Mouse (Mus musculus) hindbrain, embryonic 16.5 days (tissue): Measurements from ENCODE around the gene Zfp638. TPM values are rescaled to one million over a fixed set of nuclear protein-coding genes. Genes with fewer than 3 reads are reported as not detected.
A peak's percentile ranks its signal among the peaks of the same experiment; 100 is the strongest.
"Not testable (repeated sequence)": the region's sequence is repeated elsewhere in the genome, so short reads cannot be mapped to it uniquely, and the experiment has no call there.

Source experiments
- ATAC-seq: fragments of 200-750 bp; cut with Nextera tagmentation; 2 replicates; pipeline ENCODE4 v1.8.0; 2017; ENCODE audit warnings: moderate TSS enrichment, moderate library complexity
- H3K27ac ChIP-seq: fragments of 300-500 bp; sonication (generic); 2 replicates; pipeline ENCODE4 v1.5.1; 2014; ENCODE audit warnings: low read depth, mild to moderate bottlenecking, control low read depth, low read length, moderate library complexity
- H3K27me3 ChIP-seq: fragments of 300-500 bp; sonication (generic); replicated peaks from 2 replicates; pipeline ENCODE4 v1.6.1; 2014; ENCODE audit warnings: low read length; ENCODE audit not compliant: control insufficient read depth, insufficient read depth
- H3K36me3 ChIP-seq: fragments of 300-500 bp; sonication (generic); 2 replicates; pipeline ENCODE4 v1.6.1; 2014; ENCODE audit warnings: mild to moderate bottlenecking, low read length, moderate library complexity, mixed read lengths; ENCODE audit not compliant: control insufficient read depth, insufficient read depth
- H3K4me1 ChIP-seq: fragments of 300-500 bp; sonication (generic); 2 replicates; pipeline ENCODE4 v1.6.1; 2014; ENCODE audit warnings: low read depth, low read length; ENCODE audit not compliant: control insufficient read depth, insufficient read depth
- H3K4me2 ChIP-seq: fragments of 300-500 bp; sonication (generic); 2 replicates; pipeline ENCODE4 v1.6.1; 2014; ENCODE audit warnings: mild to moderate bottlenecking, low read length, control low read depth, moderate library complexity
- H3K4me3 ChIP-seq: fragments of 300-500 bp; sonication (generic); 2 replicates; pipeline ENCODE4 v1.5.1; 2014; ENCODE audit warnings: mild to moderate bottlenecking, low read length, control low read depth, moderate library complexity
- H3K9ac ChIP-seq: fragments of 300-500 bp; sonication (generic); 2 replicates; pipeline ENCODE4 v1.6.1; 2014; ENCODE audit warnings: low read depth, mild to moderate bottlenecking, control low read depth, low read length, moderate library complexity
- H3K9me3 ChIP-seq: fragments of 300-500 bp; sonication (generic); 2 replicates; pipeline ENCODE4 v1.6.1; 2014; ENCODE audit warnings: mild to moderate bottlenecking, low read length, moderate library complexity; ENCODE audit not compliant: control insufficient read depth
- WGBS: fragments of 180-500 bp; shearing (Covaris S2); extraction: QIAGEN DNeasy Blood & Tissue Kit; methylation state at CpG from one replicate; pipeline ENCODE4 v1.1.7; 2014; 5-methylcytosine and 5-hydroxymethylcytosine counted together
- polyA plus RNA-seq: library from polyadenylated mRNA; unstranded; fragments of >200 nt; fragmentation: Nextera tagmentation; extraction: Ambion mirVana; gene quantifications from 2 replicates; pipeline ENCODE4 v1.2.1, GENCODE M21; 2015

Gene Zfp638
- 58.2 and 61.9 TPM in 2 replicates for polyA plus RNA-seq

- peaks cover 3% of the 10 kb centered on the region; the same call in 1 of the 2 replicates for H3K27me3 ChIP-seq
- peak; percentile 98 for ATAC-seq
- peak within 1 kb of the TSS; percentile 82 for H3K4me3 ChIP-seq
- H3K9ac ChIP-seq: peak within 1 kb of the TSS; percentile 81
- peak within 1 kb of the TSS; percentile 96 for H3K4me2 ChIP-seq
- no peaks in the 10 kb centered on the region for H3K36me3 ChIP-seq
- no peaks in the 10 kb centered on the region for H3K9me3 ChIP-seq
- peaks cover 3% of the 10 kb centered on the region for H3K4me1 ChIP-seq
- WGBS: 0% methylated on average over 48 of the region's 50 CpGs
- peak within 1 kb of the TSS; percentile 80 for H3K27ac ChIP-seq
Observed at GRCm38 (mm10) chr6:83866954-83867597, at the start of gene Zfp638. TSS of gene Zfp638 (plus strand) at chr6:83867109.

- Histone ChIP-seq H3K36me3 (no peaks in the 10 kb centered on the region; the same call in 1 of the 2 replicates), H3K4me1 (no peaks in the 10 kb centered on the region), H3K4me3 (no peak overlapping the region), H3K9ac (no peak overlapping the region), H3K27me3 (no peaks in the 10 kb centered on the region), H3K9me3 (no peaks in the 10 kb centered on the region), H3K27ac (no peak overlapping the region), H3K4me2 (no peak overlapping the region)
- ATAC-seq: no peak
- WGBS: 69% methylated on average over 1 of the region's 1 CpGs
Observed at GRCm38 (mm10) chr6:83818996-83819395, 47.9 kb upstream of the Zfp638 start.

GRCm38 (mm10) chr6:83820727-83821515, 46.0 kb upstream of the Zfp638 start:
- Histone ChIP-seq H3K4me2 (no peak overlapping the region), H3K9ac (no peak overlapping the region), H3K4me3 (no peak overlapping the region), H3K4me1 (no peaks in the 10 kb centered on the region), H3K36me3 (no peaks in the 10 kb centered on the region; the same call in 1 of the 2 replicates), H3K27ac (no peak overlapping the region), H3K9me3 (no peaks in the 10 kb centered on the region), H3K27me3 (no peaks in the 10 kb centered on the region)
- 88% methylated on average over 2 of the region's 2 CpGs for WGBS
- ATAC-seq: no peak

- no peaks in the 10 kb centered on the region for H3K27me3 ChIP-seq
- H3K4me2 ChIP-seq: no peak overlapping the region
- no peaks in the 10 kb centered on the region for H3K9me3 ChIP-seq
- H3K4me1 ChIP-seq: no peaks in the 10 kb centered on the region
- no peak overlapping the region for H3K9ac ChIP-seq
- 33% methylated on average over 2 of the region's 2 CpGs for WGBS
- no peak for ATAC-seq
- no peak overlapping the region for H3K4me3 ChIP-seq
- H3K27ac ChIP-seq: no peak overlapping the region
- H3K36me3 ChIP-seq: no peaks in the 10 kb centered on the region
Observed at GRCm38 (mm10) chr6:83821856-83822255, 45.1 kb upstream of the Zfp638 start.

GRCm38 (mm10) chr6:83830941-83831605, 35.8 kb upstream of the Zfp638 start:
- Histone ChIP-seq H3K9ac (peak overlapping the region; percentile 84), H3K27ac (peak overlapping the region; percentile 86), H3K4me3 (peak overlapping the region; percentile 80), H3K4me1 (peaks cover 8% of the 10 kb centered on the region; the same call in 1 of the 2 replicates), H3K36me3 (no peaks in the 10 kb centered on the region), H3K4me2 (peak overlapping the region; percentile 90), H3K9me3 (no peaks in the 10 kb centered on the region), H3K27me3 (no peaks in the 10 kb centered on the region)
- ATAC-seq: peak; percentile 82
- WGBS: under 1% methylated on average over 35 of the region's 35 CpGs

- no peaks in the 10 kb centered on the region for H3K9me3 ChIP-seq
- peak within 1 kb of the TSS; percentile 80 for H3K4me3 ChIP-seq
- H3K4me2 ChIP-seq: peak within 1 kb of the TSS; percentile 90
- H3K9ac ChIP-seq: peak within 1 kb of the TSS; percentile 84
- under 1% methylated on average over 36 of the region's 37 CpGs for WGBS
- H3K27ac ChIP-seq: peak within 1 kb of the TSS; percentile 86
- H3K27me3 ChIP-seq: no peaks in the 10 kb centered on the region
- peak; percentile 99 for ATAC-seq
- peaks cover 8% of the 10 kb centered on the region; the same call in 1 of the 2 replicates for H3K4me1 ChIP-seq
- H3K36me3 ChIP-seq: no peaks in the 10 kb centered on the region
Observed at GRCm38 (mm10) chr6:83831606-83832123, 35.2 kb upstream of the Zfp638 start, which contains the start of gene Paip2b. TSS of gene Paip2b (minus strand) at chr6:83831741.

GRCm38 (mm10) chr6:83832393-83832792, 34.5 kb upstream of the Zfp638 start:
- H3K9ac ChIP-seq, H3K4me1 ChIP-seq, H3K36me3 ChIP-seq, H3K9me3 ChIP-seq, H3K27me3 ChIP-seq, ATAC-seq: not testable (repeated sequence)
- Histone ChIP-seq H3K4me3 (peak overlapping the region; percentile 35), H3K4me2 (peak overlapping the region; percentile 60), H3K27ac (peak overlapping the region; percentile 4)
- WGBS: 67% methylated on average over 1 of the region's 1 CpGs

GRCm38 (mm10) chr6:83836826-83837225, 30.1 kb upstream of the Zfp638 start:
- H3K36me3 ChIP-seq: no peaks in the 10 kb centered on the region
- no peak overlapping the region for H3K4me2 ChIP-seq
- ATAC-seq: no peak
- no peaks in the 10 kb centered on the region for H3K27me3 ChIP-seq
- H3K9me3 ChIP-seq: no peaks in the 10 kb centered on the region
- H3K9ac ChIP-seq: no peak overlapping the region
- no peak overlapping the region for H3K27ac ChIP-seq
- WGBS: 75% methylated on average over 2 of the region's 2 CpGs
- no peak overlapping the region for H3K4me3 ChIP-seq
- H3K4me1 ChIP-seq: 0 out of 2 replicates have a peak, but pooled peaks cover 3% of the 10 kb centered on the region
